Comparison of ENCODE assay signal across 29 mouse cellular contexts in the genomic region with DNA sequence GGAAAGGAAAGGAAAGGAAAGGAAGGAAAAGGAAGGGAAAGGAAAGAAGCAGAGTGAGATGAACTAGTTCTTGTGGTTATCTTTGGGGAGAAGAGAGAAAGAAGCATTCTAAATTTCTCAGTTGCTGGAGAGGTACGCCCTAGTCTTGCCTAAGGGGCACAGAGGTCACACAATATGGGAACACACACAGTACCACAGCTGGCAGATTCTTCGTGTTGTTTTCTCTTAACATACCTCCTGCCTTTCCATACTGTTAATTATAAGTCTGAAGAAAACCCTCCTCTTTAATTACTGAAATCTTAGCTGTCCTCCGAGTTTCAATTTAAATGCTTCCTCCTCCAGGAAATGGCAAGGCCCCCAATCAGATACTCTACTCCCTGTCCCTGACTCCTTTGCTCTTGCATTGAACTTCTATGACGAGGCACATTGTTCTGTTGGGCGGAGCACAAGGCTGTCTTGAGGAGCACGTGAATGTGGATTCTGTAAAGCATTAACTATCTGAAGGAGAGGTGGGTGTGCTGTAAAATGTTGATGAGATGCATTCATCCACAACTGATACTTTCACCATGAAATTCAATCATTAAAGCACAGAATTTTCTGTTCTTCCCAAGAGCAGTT.
DNase-seq lines count a peak whose midpoint lies in the region; ATAC-seq and TF ChIP-seq lines count a peak whose summit lies in the region.
"Had no signal": no experiment of that assay in that cellular context is flagged by ENCODE, and none has a peak within 500 bp of the region (broad histone marks: within the 10 kb centered on the region; RNA-seq: fewer than 3 reads in every experiment).

No protein-coding gene starts in this region.

- no peaks in the 10 kb centered on the region for H3K9me3 ChIP-seq in kidney, embryonic 15.5 days (replicated peaks)
- no peaks in the 10 kb centered on the region for H3K9me3 ChIP-seq in ES-E14 (ENCODE audit: control insufficient read depth, insufficient read depth, low read depth, low read length)
- H3K9me3 ChIP-seq in intestine, postnatal 0 days (ENCODE audit: control insufficient read depth): peaks cover 5% of the 10 kb centered on the region; the same call in 1 of the 2 replicates
- H3K9me3 ChIP-seq: embryonic facial prominence, embryonic 12.5 days; hindbrain, embryonic 13.5 days; midbrain, embryonic 10.5 days; midbrain, embryonic 15.5 days; neural tube, embryonic 15.5 days; stomach, embryonic 15.5 days had no signal

- peaks cover 28% of the 10 kb centered on the region for H3K4me1 ChIP-seq in kidney, embryonic 15.5 days
- H3K4me1 ChIP-seq in kidney, adult 2 months (ENCODE audit: control insufficient read depth, insufficient read depth, low read length): peaks cover 9% of the 10 kb centered on the region
- H3K4me1 ChIP-seq in ES-E14 (ENCODE audit: control insufficient read depth in 2 of 2, insufficient read depth in 2 of 2, low read length in 2 of 2, poor library complexity in 1 of 2): peaks cover 0 to 2% of the 10 kb centered on the region in 2 experiments; a peak in 2 of 4 replicates
- no peaks in the 10 kb centered on the region for H3K4me1 ChIP-seq in intestine, postnatal 0 days (replicated peaks; ENCODE audit: control insufficient read depth, insufficient read depth, low read length)
- H3K4me1 ChIP-seq: hindbrain, embryonic 13.5 days; midbrain, embryonic 10.5 days; midbrain, embryonic 15.5 days; neural tube, embryonic 15.5 days had no signal

- no peak overlapping the region for H3K4me2 ChIP-seq in kidney, embryonic 15.5 days
- H3K4me2 ChIP-seq in intestine, postnatal 0 days (replicated peaks; ENCODE audit: low read depth): no peak overlapping the region
- H3K4me2 ChIP-seq: embryonic facial prominence, embryonic 12.5 days; heart, embryonic 11.5 days; hindbrain, embryonic 13.5 days; midbrain, embryonic 15.5 days; neural tube, embryonic 15.5 days; stomach, embryonic 15.5 days had no signal

- H3K9ac ChIP-seq in kidney, embryonic 15.5 days: no peak overlapping the region
- no peak overlapping the region for H3K9ac ChIP-seq in ES-E14 (ENCODE audit: insufficient read depth, low read depth, low read length, poor library complexity, severe bottlenecking)
- no peak overlapping the region for H3K9ac ChIP-seq in intestine, postnatal 0 days (ENCODE audit: low read depth, low read length)
- H3K9ac ChIP-seq: embryonic facial prominence, embryonic 12.5 days; hindbrain, embryonic 13.5 days; liver, embryonic 14.5 days; midbrain, embryonic 15.5 days; neural tube, embryonic 15.5 days; stomach, embryonic 15.5 days had no signal

- peak; percentile 78 for ATAC-seq in kidney, embryonic 15.5 days (replicated peaks; ENCODE audit: low FRiP score)
- ATAC-seq in intestine, postnatal 0 days: peak; percentile 60; the same call in 1 of the 2 replicates
- ATAC-seq: CD4-positive, CD25-positive, alpha-beta regulatory T cell, adult 4 months; forebrain, embryonic 14.5 days; midbrain, embryonic 15.5 days had no signal

- DNase-seq in kidney, adult 2 months: no peak
- peak; percentile 54 for DNase-seq in ES-E14 (ENCODE audit: low read depth, low spot score)
- DNase-seq in brain, adult 2 months (ENCODE audit: low read depth, low spot score): peak; percentile 45
- no peak for DNase-seq in layer of hippocampus, adult 9-10 months (ENCODE audit: low spot score)
- no peak for DNase-seq in Muller cell, postnatal 12 days (ENCODE audit: inconsistent ontology term)
- DNase-seq: cerebellum, adult 8-10 months; cerebellum, postnatal 36 days; gastrocnemius, postnatal 25 days; heart, adult 18-20 months; heart, postnatal 4 days; kidney, adult 8-10 months; layer of hippocampus, adult 9-11 months; liver; lung, adult 2 months; retina, postnatal 1 day; right cerebral cortex, postnatal 14 days; thymus, postnatal 14 days had no signal

- no peak for TF ChIP-seq POLR2A in kidney, adult 2 months (IDR thresholded peaks at IDR 0.05; ENCODE audit: low read depth, low read length)

- no peaks in the 10 kb centered on the region for H3K27me3 ChIP-seq in kidney, embryonic 15.5 days
- H3K27me3 ChIP-seq in kidney, adult 2 months (replicated peaks; ENCODE audit: control insufficient read depth, insufficient read depth, low read length): no peaks in the 10 kb centered on the region
- H3K27me3 ChIP-seq in intestine, postnatal 0 days (replicated peaks; ENCODE audit: control insufficient read depth, insufficient read depth, low read length): no peaks in the 10 kb centered on the region
- H3K27me3 ChIP-seq: embryonic facial prominence, embryonic 12.5 days; hindbrain, embryonic 13.5 days; midbrain, embryonic 15.5 days; neural tube, embryonic 15.5 days; stomach, embryonic 15.5 days had no signal

- H3K36me3 ChIP-seq in kidney, embryonic 15.5 days: no peaks in the 10 kb centered on the region
- H3K36me3 ChIP-seq in kidney, adult 2 months (ENCODE audit: control insufficient read depth, insufficient read depth, low read length): no peaks in the 10 kb centered on the region
- no peaks in the 10 kb centered on the region for H3K36me3 ChIP-seq in ES-E14 (ENCODE audit: control insufficient read depth, insufficient read depth, low read length, poor library complexity, severe bottlenecking)
- no peaks in the 10 kb centered on the region for H3K36me3 ChIP-seq in intestine, postnatal 0 days (ENCODE audit: control insufficient read depth, insufficient read depth)
- H3K36me3 ChIP-seq: embryonic facial prominence, embryonic 12.5 days; hindbrain, embryonic 13.5 days; midbrain, embryonic 10.5 days; midbrain, embryonic 15.5 days; neural tube, embryonic 15.5 days; stomach, embryonic 15.5 days had no signal

- H3K4me3 ChIP-seq in kidney, embryonic 15.5 days (replicated peaks): no peak overlapping the region
- H3K4me3 ChIP-seq in kidney, adult 2 months (ENCODE audit: insufficient read depth, low read depth, low read length): no peak overlapping the region
- H3K4me3 ChIP-seq in ES-E14 (ENCODE audit: insufficient read depth in 1 of 2, low read depth in 1 of 2, low read length in 2 of 2, poor library complexity in 1 of 2, severe bottlenecking in 1 of 2): no peak overlapping the region
- H3K4me3 ChIP-seq in intestine, postnatal 0 days (ENCODE audit: low read depth, low read length): no peak overlapping the region
- H3K4me3 ChIP-seq: embryonic facial prominence, embryonic 12.5 days; hindbrain, embryonic 13.5 days; midbrain, embryonic 10.5 days; midbrain, embryonic 15.5 days; neural tube, embryonic 15.5 days; stomach, embryonic 15.5 days had no signal

- in situ Hi-C loops in ES-E14 (cut with MboI; ENCODE audit: low sequenced_read_pairs in 2 of 2, unreplicated experiment in 2 of 2): no loop called here

- no peak for TF ChIP-seq CTCF in kidney, adult 2 months (conservative IDR thresholded peaks at IDR 0.05; ENCODE audit: insufficient read depth, insufficient read length, low read depth, low read length)
- TF ChIP-seq CTCF in intestine, postnatal 0 days (IDR thresholded peaks at IDR 0.05; ENCODE audit: low read depth): no peak

- 26% methylated on average over 6 of the region's 6 CpGs for WGBS in kidney, embryonic 15.5 days
- WGBS in kidney, adult 2 months: 44% methylated on average over 6 of the region's 6 CpGs
- 42% methylated on average over 6 of the region's 6 CpGs for WGBS in intestine, postnatal 0 days

- peak overlapping the region; percentile 24; the same call in 1 of the 2 replicates for H3K27ac ChIP-seq in kidney, embryonic 15.5 days
- H3K27ac ChIP-seq in kidney, adult 2 months (ENCODE audit: insufficient read depth, low read depth, low read length): no peak overlapping the region
- H3K27ac ChIP-seq in ES-E14 (ENCODE audit: insufficient read depth, low read depth, low read length, poor library complexity, severe bottlenecking): no peak overlapping the region
- no peak overlapping the region for H3K27ac ChIP-seq in intestine, postnatal 0 days (ENCODE audit: low read depth, low read length)
- H3K27ac ChIP-seq: embryonic facial prominence, embryonic 12.5 days; hindbrain, embryonic 13.5 days; liver, embryonic 14.5 days; midbrain, embryonic 10.5 days; midbrain, embryonic 15.5 days; neural tube, embryonic 15.5 days; stomach, embryonic 15.5 days had no signal

TF ChIP-seq in ES-E14, 5 proteins besides CTCF, POLR2A, EP300 and RAD21:
- no peak for TF ChIP-seq HCFC1 (IDR thresholded peaks at IDR 0.05; ENCODE audit: borderline replicate concordance, insufficient read depth, low read length)
- TF ChIP-seq ZNF384 (IDR thresholded peaks at IDR 0.05; ENCODE audit: low read depth, low read length): no peak
- peak; percentile 61; the same call in 1 of the 2 replicates for TF ChIP-seq MAFK (IDR thresholded peaks at IDR 0.05; ENCODE audit: insufficient read depth, low read depth, low read length)
- TF ChIP-seq ZC3H11A (IDR thresholded peaks at IDR 0.05; ENCODE audit: borderline replicate concordance, low read depth, low read length): no peak

Comparison
In these comparisons a context has a peak if more than half of its experiments do, and no peak if none do; other contexts are left out.
1. DNase-seq: peak in ES-E14 (single experiment) and brain, adult 2 months (single experiment); none in kidney, adult 2 months (single experiment), layer of hippocampus, adult 9-10 months (single experiment) and Muller cell, postnatal 12 days (single experiment).